Mouse (Mus musculus) MEL (cell line): ENCODE results near the gene Wdr27.

ENCODE experiments used
- CTCF ChIP-seq, 3 experiments: IDR thresholded peaks in 2 of 3; conservative IDR thresholded peaks in 1 of 3; 2 replicates each; pipeline ENCODE4 v1.5.1; 2011 to 2012; ENCODE audit warnings: low read length in 3 of 3, low read depth in 2 of 3, mild to moderate bottlenecking in 2 of 3, improper control_type of control experiment in 1 of 3, inconsistent platforms in 1 of 3, mixed read lengths in 1 of 3, moderate library complexity in 1 of 3; ENCODE audit not compliant: control insufficient read depth in 1 of 3, insufficient read depth in 1 of 3, poor library complexity in 1 of 3, severe bottlenecking in 1 of 3
- GATA1 ChIP-seq: IDR thresholded peaks from 2 replicates; pipeline ENCODE4 v1.6.1; 2011; ENCODE audit warnings: low read depth, low read length, improper control_type of control experiment
- MAX ChIP-seq: IDR thresholded peaks from 2 replicates; pipeline ENCODE4 v1.6.1; 2011; ENCODE audit warnings: low read length, improper control_type of control experiment
- POLR2A ChIP-seq, 2 experiments: IDR thresholded peaks; 2 replicates each; pipeline ENCODE4 v1.6.1; 2011 to 2012; ENCODE audit warnings: low read length in 2 of 2, mild to moderate bottlenecking in 2 of 2, control low read depth in 1 of 2, improper control_type of control experiment in 1 of 2, low read depth in 1 of 2, moderate library complexity in 1 of 2; ENCODE audit not compliant: control insufficient read depth in 1 of 2, insufficient read depth in 1 of 2, poor library complexity in 1 of 2
- POLR2AphosphoS5 ChIP-seq: IDR thresholded peaks from 2 replicates; pipeline ENCODE4 v1.6.1; 2012; ENCODE audit warnings: low read depth, borderline replicate concordance, mild to moderate bottlenecking, inconsistent platforms, low read length, moderate library complexity, mixed read lengths
- SMC3 ChIP-seq: IDR thresholded peaks from 2 replicates; pipeline ENCODE4 v1.6.1; 2011; ENCODE audit warnings: low read depth, low read length, improper control_type of control experiment
- UBTF ChIP-seq: IDR thresholded peaks from 2 replicates; pipeline ENCODE4 v1.6.1; 2012; ENCODE audit warnings: low read depth, mild to moderate bottlenecking, inconsistent platforms, low read length, improper control_type of control experiment, moderate library complexity, borderline replicate concordance; ENCODE audit not compliant: insufficient read depth
- ZC3H11A ChIP-seq: IDR thresholded peaks from 2 replicates; pipeline ENCODE4 v1.6.1; 2012; ENCODE audit warnings: low read depth, mild to moderate bottlenecking, inconsistent platforms, low read length, improper control_type of control experiment
- ZKSCAN1 ChIP-seq: IDR thresholded peaks from 2 replicates; pipeline ENCODE4 v1.6.1; 2012; ENCODE audit warnings: low read depth, mild to moderate bottlenecking, inconsistent platforms, low read length, improper control_type of control experiment, moderate library complexity
- ZMIZ1 ChIP-seq: IDR thresholded peaks from 2 replicates; pipeline ENCODE4 v1.6.1; 2012; ENCODE audit warnings: low read depth, mild to moderate bottlenecking, inconsistent platforms, low read length, improper control_type of control experiment, moderate library complexity

DNA sequence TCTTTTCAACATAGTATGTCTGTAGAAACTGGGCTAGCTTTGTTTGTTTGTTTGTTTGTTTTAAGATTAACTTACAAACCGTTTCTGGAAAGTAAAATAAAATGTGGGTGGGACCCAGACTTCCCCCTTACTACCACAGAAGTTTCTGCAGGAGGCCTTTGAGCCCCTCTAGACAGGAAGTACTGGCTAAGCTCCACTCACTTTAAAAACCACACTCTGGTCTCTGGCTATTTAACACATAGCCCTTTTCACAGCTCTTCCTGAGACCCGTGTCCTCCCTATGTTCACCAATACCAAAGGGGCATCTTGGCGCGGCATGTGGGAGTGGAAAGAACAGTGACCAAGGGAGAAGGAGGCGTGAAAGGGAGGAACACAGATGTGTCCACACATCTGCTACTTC, 127.7 kb downstream of the Wdr27 start:
- TF ChIP-seq UBTF (no peak), CTCF (IDR thresholded peaks at IDR 0.05 in 2 of 3, conservative IDR thresholded peaks at IDR 0.05 in 1 of 3; ENCODE audit: control insufficient read depth in 1 of 3, insufficient read depth in 1 of 3, low read depth in 2 of 3, low read length in 3 of 3, poor library complexity in 1 of 3, severe bottlenecking in 1 of 3) (no peak), POLR2AphosphoS5 (no peak), SMC3 (no peak), ZMIZ1 (no peak), MAX (no peak), ZKSCAN1 (no peak), GATA1 (no peak), ZC3H11A (no peak), POLR2A (IDR thresholded peaks at IDR 0.05; ENCODE audit: control insufficient read depth in 1 of 2, insufficient read depth in 1 of 2, low read depth in 1 of 2, low read length in 2 of 2, poor library complexity in 1 of 2) (no peak)
